Mouse (Mus musculus) right cerebral cortex, adult 2 months (tissue): ENCODE data around the gene Copg1.
A peak's percentile ranks its signal among the peaks of the same experiment; 100 is the strongest.

Experiments
- DNase-seq, 2 experiments: peaks; one replicate each; pipeline ENCODE4 v3.0.0; 2021 to 2022; ENCODE audit warnings: low spot score in 2 of 2

Gene Copg1

GRCm38 (mm10) chr6:87887594-87888233 lies at the start of gene Copg1:
Gene Copg1, plus strand, starts transcription at chr6:87887814.
- peak; percentile 100 for DNase-seq

GRCm38 (mm10) chr6:87838551-87839197 lies 48.9 kb upstream of the Copg1 start, which contains the start of gene Isy1:
Gene Isy1, minus strand, starts transcription at chr6:87838798.
- peak; percentile 97 to 98 for DNase-seq

GRCm38 (mm10) chr6:87839797-87840341 lies 47.7 kb upstream of the Copg1 start:
- no peak for DNase-seq

GRCm38 (mm10) chr6:87841635-87842034 lies 46.0 kb upstream of the Copg1 start:
- no peak for DNase-seq

- DNase-seq, result no peak
Measured at GRCm38 (mm10) chr6:87842254-87842653, 45.4 kb upstream of the Copg1 start.

- no peak for DNase-seq
Measured at GRCm38 (mm10) chr6:87845031-87845695, 42.5 kb upstream of the Copg1 start.

- no peak for DNase-seq
Measured at GRCm38 (mm10) chr6:87846813-87847212, 40.8 kb upstream of the Copg1 start.

GRCm38 (mm10) chr6:87849780-87850154 lies 37.8 kb upstream of the Copg1 start:
- DNase-seq, result no peak

- DNase-seq, result no peak
Measured at GRCm38 (mm10) chr6:87850155-87850899, 37.3 kb upstream of the Copg1 start.

- peak; percentile 95 to 97 for DNase-seq
Measured at GRCm38 (mm10) chr6:87850900-87851614, 36.6 kb upstream of the Copg1 start, which contains the start of gene Cnbp. Gene Cnbp, minus strand, starts transcription at chr6:87851106.

GRCm38 (mm10) chr6:87851871-87852270 lies 35.7 kb upstream of the Copg1 start:
- DNase-seq, result no peak

- no peak for DNase-seq
Measured at GRCm38 (mm10) chr6:87853446-87853845, 34.2 kb upstream of the Copg1 start.

GRCm38 (mm10) chr6:87857071-87857470 lies 30.5 kb upstream of the Copg1 start:
- peak in 1 of 2 experiments; percentile 25 for DNase-seq

GRCm38 (mm10) chr6:87866211-87866610 lies 21.4 kb upstream of the Copg1 start:
- DNase-seq, result no peak

- no peak for DNase-seq
Measured at GRCm38 (mm10) chr6:87867256-87867655, 20.4 kb upstream of the Copg1 start.

- peak in 1 of 2 experiments; percentile 17 for DNase-seq
Measured at GRCm38 (mm10) chr6:87868871-87869506, 18.6 kb upstream of the Copg1 start.

- no peak for DNase-seq
Measured at GRCm38 (mm10) chr6:87870440-87870839, 17.2 kb upstream of the Copg1 start.

- DNase-seq, result no peak
Measured at GRCm38 (mm10) chr6:87871240-87871639, 16.4 kb upstream of the Copg1 start.

- no peak for DNase-seq
Measured at GRCm38 (mm10) chr6:87873104-87873503, 14.5 kb upstream of the Copg1 start.

GRCm38 (mm10) chr6:87873963-87874362 lies 13.7 kb upstream of the Copg1 start:
- DNase-seq, result no peak

GRCm38 (mm10) chr6:87875083-87875482 lies 12.5 kb upstream of the Copg1 start:
- DNase-seq, result no peak
